Mouse (Mus musculus): ENCODE results near the gene Tbc1d19. TPM values are rescaled to one million over a fixed set of nuclear protein-coding genes. Genes with fewer than 3 reads are reported as not detected.

The Tbc1d19 gene
- polyA plus RNA-seq (2012; rRNA removed): 12.5 and 15.0 TPM in 2 replicates

DNA sequence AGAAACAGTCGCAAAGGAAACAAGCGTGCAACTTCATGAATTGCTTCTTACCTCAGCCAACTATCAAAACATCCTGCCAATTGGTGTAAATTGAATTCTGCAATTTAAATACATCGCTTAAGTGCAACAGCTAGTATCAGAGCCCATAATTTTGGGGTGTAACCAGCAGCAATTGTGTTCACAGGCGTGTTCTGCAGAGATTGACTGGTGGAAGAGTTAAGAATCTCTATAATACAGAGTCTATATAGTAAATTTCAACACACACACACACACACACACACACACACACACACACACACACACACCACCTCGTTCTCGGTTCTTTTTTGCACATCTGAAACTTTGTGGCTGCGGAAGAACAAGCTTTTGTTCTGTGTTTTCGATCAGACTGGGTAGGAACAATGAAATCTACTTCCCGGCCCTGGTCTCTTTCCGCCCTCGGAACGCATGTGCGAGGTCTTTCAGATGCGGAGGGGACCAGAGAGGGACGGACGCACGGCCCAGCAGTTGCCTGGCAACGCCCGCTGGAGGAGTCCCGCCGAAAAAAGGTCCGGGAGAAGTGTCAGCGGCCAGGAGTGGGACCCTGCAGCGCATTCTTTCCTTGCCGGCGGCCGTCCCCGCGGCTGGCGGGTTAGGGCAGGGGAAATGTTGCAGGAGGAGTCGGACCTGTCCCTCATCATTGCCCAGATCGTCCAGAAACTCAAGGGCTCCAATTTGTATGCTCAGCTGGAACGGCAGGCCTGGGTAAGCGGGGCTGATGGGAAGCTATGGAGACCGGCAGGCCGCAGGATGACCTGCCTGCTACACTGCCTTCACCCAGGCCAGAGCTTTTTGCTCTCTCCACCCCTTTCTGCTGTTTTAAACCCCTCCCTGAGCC, at the start of gene Tbc1d19:
Gene Tbc1d19 (plus strand): TSS at position 492 of the 877 bp plus-strand sequence.
- H3K4me3 ChIP-seq (replicated peaks; ENCODE audit: extremely low read depth, low read depth, low read length): peak within 1 kb of the TSS; percentile 88
- no peak; the same call in 1 of the 2 replicates for TF ChIP-seq POLR2A (IDR thresholded peaks at IDR 0.05; ENCODE audit: borderline replicate concordance, extremely low read depth, low read depth, low read length)
- TF ChIP-seq CTCF (IDR thresholded peaks at IDR 0.05; ENCODE audit: insufficient read depth, low read length): no peak
- peak; percentile 87 for DNase-seq
- WGBS: 5% methylated on average over 36 of the region's 36 CpGs
- H3K4me1 ChIP-seq (ENCODE audit: control insufficient read depth, insufficient read depth, low read length): no peaks in the 10 kb centered on the region; the same call in 1 of the 2 replicates

DNA sequence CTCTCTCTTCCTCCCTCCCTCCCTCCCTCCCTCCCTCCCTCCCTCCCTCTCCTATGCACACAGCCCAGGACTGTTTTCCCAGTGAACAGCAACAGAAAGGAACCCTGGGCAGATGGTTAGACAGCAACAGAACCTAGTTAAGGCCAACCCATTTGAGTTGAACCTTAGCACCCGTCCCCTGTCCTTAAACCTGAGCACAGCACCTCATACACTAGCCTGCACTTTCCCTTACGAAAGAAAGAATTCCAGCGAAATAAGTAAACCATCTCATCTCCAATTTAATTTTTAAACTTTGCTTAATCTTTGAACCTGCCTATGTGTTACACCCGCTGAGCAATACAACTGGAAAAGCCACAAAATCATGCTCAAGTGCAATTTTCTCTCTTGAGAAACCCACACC, 49.5 kb upstream of the Tbc1d19 start:
- WGBS: 71% methylated on average over 4 of the region's 4 CpGs
- TF ChIP-seq CTCF (IDR thresholded peaks at IDR 0.05; ENCODE audit: insufficient read depth, low read length): no peak
- TF ChIP-seq POLR2A (IDR thresholded peaks at IDR 0.05; ENCODE audit: borderline replicate concordance, extremely low read depth, low read depth, low read length): no peak
- DNase-seq: no peak
- Histone ChIP-seq H3K4me3 (replicated peaks; ENCODE audit: extremely low read depth, low read depth, low read length) (no peak overlapping the region), H3K4me1 (ENCODE audit: control insufficient read depth, insufficient read depth, low read length) (no peaks in the 10 kb centered on the region)

DNA sequence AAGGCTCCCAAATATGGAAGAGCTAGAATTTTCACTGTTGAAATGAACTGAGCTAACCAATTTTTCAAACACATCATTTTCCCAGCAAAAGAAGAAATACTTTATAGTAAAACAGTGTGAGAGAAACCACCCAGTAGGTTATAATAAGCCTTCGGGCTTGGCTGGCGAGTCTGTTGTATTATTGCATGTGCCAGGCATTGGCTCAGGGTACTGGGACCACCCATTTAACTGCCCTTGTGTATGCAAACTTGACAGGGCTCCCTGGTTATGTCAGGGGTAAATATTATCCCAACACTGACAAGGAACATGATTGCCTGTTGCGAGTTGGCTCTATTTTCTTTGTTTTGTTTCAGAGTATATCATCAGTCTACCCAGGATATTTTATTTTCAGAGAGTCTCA, 48.5 kb upstream of the Tbc1d19 start:
- H3K4me3 ChIP-seq (replicated peaks; ENCODE audit: extremely low read depth, low read depth, low read length): no peak overlapping the region
- TF ChIP-seq CTCF (IDR thresholded peaks at IDR 0.05; ENCODE audit: insufficient read depth, low read length) (no peak), POLR2A (IDR thresholded peaks at IDR 0.05; ENCODE audit: borderline replicate concordance, extremely low read depth, low read depth, low read length) (no peak)
- no peaks in the 10 kb centered on the region for H3K4me1 ChIP-seq (ENCODE audit: control insufficient read depth, insufficient read depth, low read length)
- 77% methylated on average over 3 of the region's 3 CpGs for WGBS
- DNase-seq: no peak

GRCm38 (mm10) chr5:53761346-53761745, 48.1 kb upstream of the Tbc1d19 start:
- no peaks in the 10 kb centered on the region for H3K4me1 ChIP-seq (ENCODE audit: control insufficient read depth, insufficient read depth, low read length)
- TF ChIP-seq CTCF (IDR thresholded peaks at IDR 0.05; ENCODE audit: insufficient read depth, low read length): no peak
- no peak for TF ChIP-seq POLR2A (IDR thresholded peaks at IDR 0.05; ENCODE audit: borderline replicate concordance, extremely low read depth, low read depth, low read length)
- DNase-seq: no peak
- 75% methylated on average over 3 of the region's 3 CpGs for WGBS
- H3K4me3 ChIP-seq (replicated peaks; ENCODE audit: extremely low read depth, low read depth, low read length): no peak overlapping the region

DNA sequence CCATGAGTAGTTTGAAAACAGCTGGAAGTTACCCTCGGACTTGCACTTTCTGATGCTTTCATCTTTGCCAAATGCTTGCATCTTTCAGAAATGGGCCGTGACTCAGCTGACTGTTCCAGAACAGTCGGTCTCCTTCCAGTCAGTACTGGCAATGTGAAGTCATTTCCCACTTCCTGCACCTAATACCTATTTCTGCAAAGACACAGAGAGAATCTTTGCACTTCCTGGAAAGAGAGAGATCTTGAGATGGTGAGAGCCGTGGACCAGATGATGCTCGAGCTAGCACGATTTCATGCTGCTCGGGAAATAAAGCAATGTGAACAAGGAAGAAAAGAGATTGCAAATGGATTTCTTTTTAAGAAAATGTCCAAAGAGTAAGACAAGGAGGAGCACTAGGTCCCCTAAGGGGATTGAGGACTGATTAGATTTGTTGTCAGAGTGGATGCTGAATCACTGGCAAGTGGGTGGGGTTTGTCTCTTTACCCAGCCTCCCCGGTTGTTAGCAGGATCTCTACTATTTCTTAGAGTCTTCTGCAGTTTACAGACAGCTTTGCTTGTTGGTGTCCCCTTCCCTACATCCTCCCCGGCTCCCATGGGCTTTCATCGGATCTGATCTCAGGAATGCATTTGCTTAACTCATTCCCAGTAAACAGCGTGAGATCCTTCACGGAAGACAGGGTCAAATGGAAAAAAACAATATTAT, 24.4 kb upstream of the Tbc1d19 start:
- 48% methylated on average over 12 of the region's 12 CpGs for WGBS
- no peak for DNase-seq
- no peak for TF ChIP-seq POLR2A (IDR thresholded peaks at IDR 0.05; ENCODE audit: borderline replicate concordance, extremely low read depth, low read depth, low read length)
- no peak for TF ChIP-seq CTCF (IDR thresholded peaks at IDR 0.05; ENCODE audit: insufficient read depth, low read length)
- Histone ChIP-seq H3K4me3 (replicated peaks; ENCODE audit: extremely low read depth, low read depth, low read length) (no peak overlapping the region), H3K4me1 (ENCODE audit: control insufficient read depth, insufficient read depth, low read length) (no peaks in the 10 kb centered on the region)

- no peak overlapping the region for H3K4me3 ChIP-seq (replicated peaks; ENCODE audit: extremely low read depth, low read depth, low read length)
- no peak for DNase-seq
- WGBS: 61% methylated on average over 2 of the region's 2 CpGs
- TF ChIP-seq POLR2A (IDR thresholded peaks at IDR 0.05; ENCODE audit: borderline replicate concordance, extremely low read depth, low read depth, low read length) (no peak), CTCF (IDR thresholded peaks at IDR 0.05; ENCODE audit: insufficient read depth, low read length) (no peak)
- no peaks in the 10 kb centered on the region for H3K4me1 ChIP-seq (ENCODE audit: control insufficient read depth, insufficient read depth, low read length)
Observed at GRCm38 (mm10) chr5:53801379-53801778, 8.0 kb upstream of the Tbc1d19 start.

DNA sequence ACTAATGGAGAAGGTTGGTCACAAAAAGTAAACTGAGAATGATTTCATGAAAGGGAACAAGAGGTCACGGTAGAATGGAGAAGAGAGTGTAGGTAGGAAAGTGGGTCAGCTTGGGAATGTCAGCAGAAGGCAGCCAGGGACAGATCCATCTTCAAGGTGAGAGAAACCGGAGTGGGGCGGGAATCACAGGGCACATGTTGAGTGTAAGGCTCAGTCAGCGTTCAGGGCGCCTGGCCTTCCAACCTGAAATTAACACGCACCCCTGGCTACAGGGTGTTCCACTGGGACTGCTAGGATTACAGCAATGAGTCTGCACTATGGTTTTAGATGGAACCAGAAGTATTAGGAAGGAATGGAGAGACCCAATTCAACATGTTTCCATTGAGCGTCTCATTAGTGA, 10.3 kb downstream of the Tbc1d19 start:
- TF ChIP-seq CTCF (IDR thresholded peaks at IDR 0.05; ENCODE audit: insufficient read depth, low read length): no peak
- TF ChIP-seq POLR2A (IDR thresholded peaks at IDR 0.05; ENCODE audit: borderline replicate concordance, extremely low read depth, low read depth, low read length): no peak
- Histone ChIP-seq H3K4me1 (ENCODE audit: control insufficient read depth, insufficient read depth, low read length) (no peaks in the 10 kb centered on the region), H3K4me3 (replicated peaks; ENCODE audit: extremely low read depth, low read depth, low read length) (no peak overlapping the region)
- DNase-seq: no peak
- WGBS: 92% methylated on average over 7 of the region's 7 CpGs

- H3K4me3 ChIP-seq (replicated peaks; ENCODE audit: extremely low read depth, low read depth, low read length): no peak overlapping the region
- no peak for DNase-seq
- no peaks in the 10 kb centered on the region for H3K4me1 ChIP-seq (ENCODE audit: control insufficient read depth, insufficient read depth, low read length)
- 59% methylated on average over 7 of the region's 7 CpGs for WGBS
- no peak for TF ChIP-seq POLR2A (IDR thresholded peaks at IDR 0.05; ENCODE audit: borderline replicate concordance, extremely low read depth, low read depth, low read length)
- TF ChIP-seq CTCF (IDR thresholded peaks at IDR 0.05; ENCODE audit: insufficient read depth, low read length): no peak
Observed at GRCm38 (mm10) chr5:53825886-53826285, 16.5 kb downstream of the Tbc1d19 start.

- Histone ChIP-seq H3K4me1 (ENCODE audit: control insufficient read depth, insufficient read depth, low read length) (no peaks in the 10 kb centered on the region), H3K4me3 (replicated peaks; ENCODE audit: extremely low read depth, low read depth, low read length) (no peak overlapping the region)
- DNase-seq: no peak
- WGBS: 78% methylated on average over 4 of the region's 4 CpGs
- TF ChIP-seq POLR2A (IDR thresholded peaks at IDR 0.05; ENCODE audit: borderline replicate concordance, extremely low read depth, low read depth, low read length) (no peak), CTCF (IDR thresholded peaks at IDR 0.05; ENCODE audit: insufficient read depth, low read length) (no peak)
Observed at GRCm38 (mm10) chr5:53834489-53834888, 25.1 kb downstream of the Tbc1d19 start.

All from lung, adult 2 months (tissue).